Mouse (Mus musculus) intestine, postnatal 0 days (tissue): ENCODE results near the gene Tmem234. TPM values are rescaled to one million over a fixed set of nuclear protein-coding genes. Genes with fewer than 3 reads are reported as not detected.

Source experiments
- ATAC-seq: fragments of 200-750 bp; cut with Nextera tagmentation; 2 replicates; pipeline ENCODE4 v1.8.0; 2017; ENCODE audit warnings: mild to moderate bottlenecking, moderate TSS enrichment, moderate library complexity
- H3K27ac ChIP-seq: fragments of 300-500 bp; sonication (generic); 2 replicates; pipeline ENCODE4 v1.5.1; 2014; ENCODE audit warnings: mild to moderate bottlenecking, low read depth, low read length, moderate library complexity
- H3K27me3 ChIP-seq: fragments of 300-500 bp; sonication (generic); replicated peaks from 2 replicates; pipeline ENCODE4 v1.6.1; 2014; ENCODE audit warnings: low read length, mixed read lengths; ENCODE audit not compliant: control insufficient read depth, insufficient read depth
- H3K36me3 ChIP-seq: fragments of 300-500 bp; sonication (generic); 2 replicates; pipeline ENCODE4 v1.6.1; 2014; ENCODE audit warnings: mild to moderate bottlenecking, moderate library complexity; ENCODE audit not compliant: control insufficient read depth, insufficient read depth
- H3K4me1 ChIP-seq: fragments of 300-500 bp; sonication (generic); replicated peaks from 2 replicates; pipeline ENCODE4 v1.6.1; 2014; ENCODE audit warnings: antibody characterized with exemption, low read length, mixed read lengths; ENCODE audit not compliant: control insufficient read depth, insufficient read depth
- H3K4me2 ChIP-seq: fragments of 300-500 bp; sonication (generic); replicated peaks from 2 replicates; pipeline ENCODE4 v1.6.1; 2014; ENCODE audit warnings: low read depth, mild to moderate bottlenecking, moderate library complexity
- H3K4me3 ChIP-seq: fragments of 300-500 bp; sonication (generic); 2 replicates; pipeline ENCODE4 v1.5.1; 2014; ENCODE audit warnings: low read depth, low read length
- H3K9ac ChIP-seq: fragments of 300-500 bp; sonication (generic); 2 replicates; pipeline ENCODE4 v1.6.1; 2014; ENCODE audit warnings: mild to moderate bottlenecking, low read depth, low read length
- H3K9me3 ChIP-seq: fragments of 300-500 bp; sonication (generic); 2 replicates; pipeline ENCODE4 v1.6.1; 2016; ENCODE audit warnings: mixed run types; ENCODE audit not compliant: control insufficient read depth
- CTCF ChIP-seq: sonication (generic); IDR thresholded peaks from 2 replicates; pipeline ENCODE4 v1.5.1; 2016; ENCODE audit warnings: low read depth, mild to moderate bottlenecking, control low read depth, antibody characterized with exemption, moderate library complexity
- WGBS: fragments of 180-500 bp; shearing (Covaris S2); extraction: QIAGEN DNeasy Blood & Tissue Kit; methylation state at CpG from one replicate; pipeline ENCODE4 v1.1.7; 2014; 5-methylcytosine and 5-hydroxymethylcytosine counted together
- polyA plus RNA-seq: library from polyadenylated mRNA; unstranded; fragments of >200 nt; fragmentation: Nextera tagmentation; extraction: Ambion mirVana; gene quantifications from 2 replicates; pipeline ENCODE4 v1.2.1, GENCODE M21; 2015

Gene Tmem234
- polyA plus RNA-seq, 1 experiment from 2014 or later = 135 TPM

DNA sequence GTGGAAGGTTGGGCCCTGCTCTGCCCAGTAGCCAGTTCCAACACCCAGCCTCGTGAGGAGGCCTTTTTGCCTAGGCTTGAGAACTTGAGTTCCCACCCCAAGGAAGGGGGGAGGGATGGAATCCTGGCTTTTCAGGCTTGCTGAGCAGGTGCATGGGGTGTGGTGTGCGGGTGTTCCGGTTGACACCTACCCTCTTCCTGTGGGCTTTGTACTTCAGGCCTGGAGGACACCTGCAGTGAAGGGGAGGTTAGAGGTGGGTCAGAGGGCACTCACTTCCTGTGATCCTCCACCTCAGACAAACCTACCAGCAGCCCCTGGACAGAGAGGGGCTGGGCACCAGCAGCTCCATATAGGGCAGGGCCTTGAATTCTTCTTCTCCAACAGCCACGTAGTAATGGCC is 9.6 kb downstream of the Tmem234 start:
- no peak for ATAC-seq
- Histone ChIP-seq H3K4me1 (no peaks in the 10 kb centered on the region), H3K9ac (no peak overlapping the region), H3K4me2 (no peak overlapping the region), H3K27me3 (no peaks in the 10 kb centered on the region), H3K27ac (no peak overlapping the region), H3K9me3 (no peaks in the 10 kb centered on the region), H3K36me3 (peaks cover 38% of the 10 kb centered on the region), H3K4me3 (no peak overlapping the region)
- no peak for TF ChIP-seq CTCF
- WGBS = 67% methylated on average over 4 of the region's 4 CpGs

DNA sequence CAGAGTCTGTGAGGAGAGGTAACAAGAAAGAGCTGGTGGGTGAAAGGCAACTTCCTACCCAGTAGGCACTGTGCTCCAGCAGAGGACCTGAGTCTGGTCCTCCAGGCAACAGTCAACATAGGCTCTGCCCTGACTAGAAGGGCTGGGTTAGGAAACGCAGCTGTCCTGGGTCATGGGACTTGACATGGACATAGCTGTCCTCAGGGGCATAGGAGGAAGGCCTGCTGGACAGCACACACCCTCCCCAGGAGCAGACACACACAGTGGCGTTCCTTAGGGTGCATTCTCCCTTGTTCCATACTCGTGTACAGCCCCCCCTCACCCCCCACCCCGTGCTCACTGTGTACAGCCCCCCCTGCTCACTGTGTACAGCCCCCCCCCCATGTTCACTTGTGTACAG is 10.0 kb downstream of the Tmem234 start:
- no peaks in the 10 kb centered on the region for H3K27me3 ChIP-seq
- no peak for TF ChIP-seq CTCF
- ATAC-seq = no peak
- 58% methylated on average over 4 of the region's 4 CpGs for WGBS
- no peak overlapping the region for H3K4me3 ChIP-seq
- no peak overlapping the region for H3K27ac ChIP-seq
- no peaks in the 10 kb centered on the region for H3K4me1 ChIP-seq
- peaks cover 34% of the 10 kb centered on the region for H3K36me3 ChIP-seq
- H3K9ac ChIP-seq = no peak overlapping the region
- no peaks in the 10 kb centered on the region for H3K9me3 ChIP-seq
- no peak overlapping the region for H3K4me2 ChIP-seq

DNA sequence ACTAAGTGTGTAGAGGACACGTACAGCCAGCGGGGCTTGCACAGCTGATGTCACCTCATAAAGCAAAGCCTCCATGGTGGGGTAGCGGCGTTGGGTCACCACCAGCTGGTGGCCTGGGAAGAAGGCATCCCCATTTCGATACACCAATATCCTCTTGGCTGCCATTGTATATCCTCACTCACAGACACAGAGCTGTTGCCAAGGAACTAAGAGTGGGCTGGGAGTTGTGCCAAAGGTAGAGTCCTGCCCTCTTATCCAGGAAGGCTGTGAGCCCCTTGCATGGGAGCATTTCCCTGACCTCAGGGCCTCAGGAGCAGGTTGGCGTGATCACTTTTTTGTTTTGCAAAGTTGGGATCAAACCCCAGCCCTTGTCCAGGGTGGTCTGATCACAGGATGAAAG is 13.6 kb downstream of the Tmem234 start, which contains the start of gene Dcdc2b:
Gene Dcdc2b, minus strand, starts transcription at position 165 of the 400 bp plus-strand sequence.
- peaks cover 18% of the 10 kb centered on the region; the same call in 1 of the 2 replicates for H3K36me3 ChIP-seq
- no peak within 1 kb of the TSS for H3K4me3 ChIP-seq
- no peak within 1 kb of the TSS for H3K27ac ChIP-seq
- 77% methylated on average over 6 of the region's 6 CpGs for WGBS
- no peaks in the 10 kb centered on the region for H3K9me3 ChIP-seq
- no peaks in the 10 kb centered on the region for H3K27me3 ChIP-seq
- H3K4me1 ChIP-seq = peaks cover 6% of the 10 kb centered on the region
- no peak within 1 kb of the TSS for H3K9ac ChIP-seq
- no peak for TF ChIP-seq CTCF
- ATAC-seq = no peak
- no peak within 1 kb of the TSS for H3K4me2 ChIP-seq

DNA sequence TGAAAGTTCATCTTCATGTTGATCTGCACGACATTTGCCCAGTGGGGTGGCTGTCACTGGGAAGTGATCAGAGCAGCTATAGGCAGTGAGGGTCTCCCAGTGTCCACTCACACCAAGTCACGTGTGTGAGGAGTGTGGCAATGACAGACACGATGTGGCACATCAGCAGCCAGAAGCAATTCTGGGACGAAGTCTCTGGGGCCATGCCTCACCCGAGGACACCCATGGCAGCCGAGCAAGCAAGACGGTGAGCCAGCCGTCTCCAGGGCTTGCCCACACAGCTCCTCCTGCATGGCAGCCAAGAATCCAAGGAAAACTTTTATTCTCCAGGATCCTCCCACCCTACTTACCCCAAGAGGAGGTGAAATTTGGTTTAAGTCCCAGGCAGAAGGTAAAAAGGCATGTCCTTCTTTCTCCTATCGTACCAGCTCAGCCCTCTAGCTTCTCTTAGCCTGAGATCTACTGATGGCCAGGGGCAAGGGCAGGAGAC is 15.4 kb downstream of the Tmem234 start:
- WGBS = 91% methylated on average over 9 of the region's 9 CpGs
- H3K27me3 ChIP-seq = no peaks in the 10 kb centered on the region
- H3K4me3 ChIP-seq = no peak overlapping the region
- H3K4me1 ChIP-seq = peaks cover 6% of the 10 kb centered on the region
- no peak overlapping the region for H3K27ac ChIP-seq
- no peak overlapping the region for H3K4me2 ChIP-seq
- H3K36me3 ChIP-seq = peaks cover 10% of the 10 kb centered on the region; the same call in 1 of the 2 replicates
- no peak for TF ChIP-seq CTCF
- H3K9ac ChIP-seq = no peak overlapping the region
- no peak for ATAC-seq
- H3K9me3 ChIP-seq = no peaks in the 10 kb centered on the region

DNA sequence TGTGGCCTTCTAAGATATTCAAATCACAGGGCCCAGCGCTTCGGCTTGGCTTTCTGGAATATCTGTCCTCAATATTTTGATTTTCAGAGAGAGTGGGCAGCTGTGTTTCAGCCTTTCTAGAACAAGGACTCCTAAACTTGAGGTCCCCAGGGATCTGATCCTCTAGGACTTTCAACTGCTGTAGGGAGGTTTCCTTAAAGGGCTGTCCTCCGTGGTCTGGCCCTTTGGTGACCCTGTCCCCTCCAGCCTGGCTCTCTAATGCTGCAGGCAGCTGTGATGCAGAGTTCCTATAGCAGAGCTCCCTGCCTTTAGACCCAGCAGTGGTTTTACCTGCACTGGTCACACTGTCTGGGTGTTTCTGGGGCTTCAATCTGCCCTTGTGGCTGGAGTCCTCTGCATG is 16.2 kb downstream of the Tmem234 start:
- no peak overlapping the region for H3K4me3 ChIP-seq
- TF ChIP-seq CTCF = no peak
- H3K4me2 ChIP-seq = no peak overlapping the region
- WGBS = 81% methylated on average over 3 of the region's 3 CpGs
- H3K9me3 ChIP-seq = no peaks in the 10 kb centered on the region
- ATAC-seq = no peak
- no peak overlapping the region for H3K9ac ChIP-seq
- no peak overlapping the region for H3K27ac ChIP-seq
- peaks cover 6% of the 10 kb centered on the region for H3K4me1 ChIP-seq
- no peaks in the 10 kb centered on the region for H3K27me3 ChIP-seq
- peaks cover 10% of the 10 kb centered on the region; the same call in 1 of the 2 replicates for H3K36me3 ChIP-seq

DNA sequence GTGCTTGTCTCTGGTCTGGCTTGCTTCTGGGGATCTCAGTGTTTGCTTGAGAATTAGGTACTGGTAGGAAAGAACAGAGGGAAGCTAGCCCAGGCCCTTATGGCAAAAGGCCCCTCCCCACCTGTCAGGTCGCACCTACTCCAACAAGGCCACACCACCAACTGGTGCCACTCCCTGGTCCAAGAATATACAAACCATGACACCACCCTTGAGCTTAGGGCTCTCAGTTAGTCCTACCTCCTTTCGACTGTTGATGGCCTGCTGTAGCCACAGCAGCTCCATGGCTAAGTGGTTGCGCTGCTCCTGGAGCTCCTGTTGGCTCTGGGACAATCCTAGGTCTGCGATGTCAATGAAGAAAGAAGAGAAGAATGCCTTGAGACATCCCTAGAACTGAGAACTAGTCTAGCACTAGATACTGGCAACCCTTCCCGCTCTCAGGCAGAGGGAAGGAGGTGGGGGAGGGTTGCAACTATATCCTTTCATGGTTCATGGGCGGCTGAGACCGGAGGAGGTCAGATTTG is 16.7 kb downstream of the Tmem234 start:
- Histone ChIP-seq H3K9me3 (no peaks in the 10 kb centered on the region), H3K4me2 (no peak overlapping the region), H3K36me3 (peaks cover 10% of the 10 kb centered on the region; the same call in 1 of the 2 replicates), H3K27ac (no peak overlapping the region), H3K27me3 (no peaks in the 10 kb centered on the region), H3K4me1 (peaks cover 6% of the 10 kb centered on the region), H3K9ac (no peak overlapping the region), H3K4me3 (no peak overlapping the region)
- WGBS = 93% methylated on average over 7 of the region's 7 CpGs
- no peak for TF ChIP-seq CTCF
- no peak for ATAC-seq
